Mouse (Mus musculus): ENCODE measurements around the gene Rere. TPM values are rescaled to one million over a fixed set of nuclear protein-coding genes. Genes with fewer than 3 reads are reported as not detected.
"Not testable (repeated sequence)": the region's sequence is repeated elsewhere in the genome, so short reads cannot be mapped to it uniquely, and the experiment has no call there.

Gene Rere
- total RNA-seq, 2 experiments from 2014 or later: 51.5 to 52.0 TPM

DNA sequence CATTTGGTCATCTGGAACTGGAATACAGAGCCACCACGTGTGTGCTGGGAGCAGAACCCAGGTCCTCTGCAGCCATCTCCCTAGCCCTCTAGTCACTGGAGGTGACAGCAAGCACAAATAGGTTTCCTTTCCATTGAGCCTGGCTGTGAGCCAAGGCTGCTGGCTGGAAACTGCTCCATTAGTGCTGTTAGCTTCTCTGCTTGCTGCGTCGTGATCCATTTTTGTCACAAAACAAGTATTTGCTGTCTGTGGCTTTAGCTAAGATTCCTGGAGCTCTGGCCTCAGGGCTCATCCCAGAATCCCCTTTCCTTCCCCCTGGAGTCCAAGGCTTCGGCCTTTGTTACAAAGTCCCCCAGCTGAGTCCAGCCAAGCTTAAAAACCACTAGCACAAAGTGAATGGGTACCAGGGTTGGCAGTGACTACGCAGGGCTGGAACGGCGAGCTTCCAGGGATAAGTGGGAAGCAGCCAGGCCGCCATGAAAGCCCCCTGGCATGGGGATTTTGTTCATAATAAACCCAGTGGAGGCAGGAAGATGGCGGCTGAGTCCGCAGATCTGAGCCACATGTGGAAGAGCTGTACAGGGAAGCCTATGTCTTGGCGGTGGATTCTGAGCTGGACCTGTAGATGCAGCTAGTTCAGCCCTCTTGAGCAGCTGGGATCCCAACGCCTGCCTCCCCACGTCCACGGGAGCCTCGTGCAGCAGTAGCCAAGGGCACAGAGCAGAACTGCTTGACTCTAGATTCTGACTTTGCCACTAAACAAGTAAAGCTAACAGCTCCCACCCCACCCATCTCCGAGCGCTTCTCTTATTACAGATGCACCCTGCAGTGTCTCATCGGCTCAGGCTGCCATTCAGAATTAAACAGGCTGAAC lies 30.7 kb upstream of the Rere start:
- intact Hi-C loops (cut with DNase I): no loop called here
- peak in 1 of 2 experiments; percentile 45 for DNase-seq

DNA sequence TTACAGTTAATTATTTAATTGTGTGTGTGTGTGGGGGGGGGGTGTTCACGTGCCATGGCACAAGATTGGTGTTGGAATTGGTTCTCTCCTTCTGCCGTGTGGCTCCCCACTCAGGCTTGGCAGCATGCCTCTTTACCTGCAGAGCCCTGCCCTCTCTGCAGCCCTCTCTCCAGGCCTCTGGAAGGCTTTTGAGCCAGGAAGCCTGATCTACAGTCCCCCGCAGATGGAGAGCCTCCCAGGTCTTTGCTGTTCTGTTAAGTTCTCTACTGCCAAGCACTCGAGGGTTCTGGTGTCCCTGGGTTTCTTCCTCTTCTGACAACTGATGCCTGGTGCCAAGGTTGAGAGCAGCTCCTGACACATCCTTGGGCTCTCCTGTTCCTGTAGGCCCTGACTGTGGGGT lies 27.0 kb upstream of the Rere start:
- DNase-seq: no peak
- intact Hi-C loops (cut with DNase I): no loop called here

DNA sequence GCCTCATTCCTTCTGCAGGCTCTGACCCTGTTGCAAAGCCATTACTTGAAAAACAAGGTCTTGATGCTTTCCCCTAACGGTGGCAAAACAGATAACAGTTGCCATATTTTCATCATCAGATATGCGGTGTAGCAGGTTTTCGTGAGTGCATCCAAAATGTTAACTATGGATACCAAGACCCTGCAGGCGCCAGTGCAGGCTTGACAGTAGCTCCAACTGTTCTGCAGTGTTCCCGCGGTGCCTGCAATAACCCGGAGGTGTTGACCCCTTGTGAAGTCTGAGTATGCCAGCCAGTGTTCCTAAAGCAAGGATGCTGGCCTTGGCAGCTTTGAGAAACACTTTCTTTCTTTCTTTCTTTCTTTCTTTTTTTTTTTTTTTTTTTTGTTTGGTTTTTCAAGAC lies 26.3 kb upstream of the Rere start:
- intact Hi-C loops (cut with DNase I): loop anchor here (5.0 kb wide), 2 partner anchors 37 to 372 kb away; no protein-coding TSS in a partner anchor
- no peak for DNase-seq

DNA sequence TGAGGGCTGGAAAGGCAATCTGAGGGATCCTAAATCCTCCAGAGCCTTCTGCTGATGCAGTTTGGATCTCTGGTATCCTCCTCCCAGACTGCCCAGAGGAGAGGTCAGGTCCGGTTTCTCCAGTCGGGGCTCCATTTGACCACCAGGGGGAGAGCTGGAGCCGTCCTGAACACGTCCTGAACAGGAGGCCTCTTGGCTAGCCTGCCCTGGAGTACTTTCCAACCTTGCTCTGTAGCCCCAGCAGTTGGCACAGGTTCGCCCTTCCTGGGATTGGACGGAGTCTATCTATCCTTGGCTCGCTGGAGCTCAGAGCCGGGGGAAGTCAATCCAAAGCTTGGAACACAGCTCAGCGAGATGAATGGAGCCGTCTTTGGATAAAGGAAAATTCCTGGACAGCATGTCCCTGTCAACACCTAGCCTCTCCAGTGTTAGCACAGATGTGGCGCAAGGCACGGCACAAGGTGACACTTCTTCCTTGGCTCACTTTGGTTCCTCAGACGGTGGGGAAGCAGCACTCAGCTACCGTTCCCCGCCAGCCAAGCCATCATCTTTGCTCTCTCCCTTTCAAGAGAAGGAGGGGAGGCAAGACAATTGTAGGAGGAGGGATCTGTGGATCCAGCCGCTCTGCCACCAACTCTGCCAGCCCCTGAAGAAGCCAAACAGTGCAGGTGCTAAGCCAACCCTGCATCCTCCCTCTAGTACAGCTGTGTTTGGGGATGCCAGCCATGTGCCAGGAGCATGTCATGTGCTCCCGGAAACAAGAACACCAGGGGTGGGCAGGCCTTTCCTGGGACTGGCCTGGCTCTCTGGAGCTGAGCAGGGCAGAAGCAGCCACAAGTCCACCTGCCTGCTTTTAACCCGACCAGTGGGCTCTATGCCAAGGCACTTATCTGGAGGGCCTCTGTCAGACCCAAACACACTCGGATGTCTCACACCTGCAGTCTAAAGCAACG lies 23.9 kb upstream of the Rere start:
- peak; percentile 87 to 90 for DNase-seq
- intact Hi-C loops (cut with DNase I): loop anchor here (1.0 to 5.0 kb wide), 4 partner anchors 35 to 370 kb away; no protein-coding TSS in a partner anchor

DNA sequence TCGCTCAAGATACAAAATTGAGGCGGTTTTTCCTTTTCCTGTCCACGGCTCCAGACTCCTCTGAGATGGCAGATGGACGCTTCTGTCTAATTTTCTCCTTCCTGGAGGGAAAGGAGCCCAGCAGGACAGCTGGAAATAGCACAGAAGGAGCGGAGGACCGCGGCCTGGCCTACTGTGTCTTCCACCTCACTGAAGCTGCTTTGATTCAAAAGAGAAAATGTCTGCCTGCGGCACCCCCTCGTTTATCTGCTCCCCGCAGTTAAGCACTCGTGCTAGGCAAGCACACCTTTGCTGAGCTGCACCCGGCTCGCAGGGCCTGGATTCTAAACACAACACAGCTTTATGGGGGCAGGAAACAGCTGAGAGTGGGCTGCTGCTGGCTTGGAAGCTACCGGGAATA lies 23.1 kb upstream of the Rere start:
- intact Hi-C loops (cut with DNase I): loop anchor here (5.0 kb wide), 2 partner anchors 34 to 369 kb away; no protein-coding TSS in a partner anchor

DNA sequence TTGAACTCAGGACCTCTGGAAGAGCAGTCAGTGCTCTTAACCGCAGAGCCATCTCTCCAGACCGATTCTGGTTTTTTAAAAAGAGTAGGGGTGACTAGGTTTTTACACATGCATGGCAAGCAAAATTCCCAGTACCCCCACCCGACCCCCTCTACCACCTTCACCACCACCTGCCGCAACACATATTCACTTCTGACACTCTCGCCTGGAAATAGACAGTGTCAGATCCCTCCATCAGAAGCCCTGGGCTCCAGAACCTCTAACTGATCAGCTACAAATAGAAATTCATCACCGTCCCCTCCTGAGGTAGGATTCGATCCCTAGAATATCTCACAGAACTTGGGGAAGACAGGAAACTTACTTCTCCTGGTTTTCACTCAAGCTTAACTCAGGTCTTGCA lies 21.9 kb upstream of the Rere start:
- intact Hi-C loops (cut with DNase I): loop anchor here (5.0 kb wide), 2 partner anchors 33 to 368 kb away; no protein-coding TSS in a partner anchor
- no peak for DNase-seq

More for the DNA sequence above, 23.1 kb upstream of the Rere start:
- DNase-seq: no peak

DNA sequence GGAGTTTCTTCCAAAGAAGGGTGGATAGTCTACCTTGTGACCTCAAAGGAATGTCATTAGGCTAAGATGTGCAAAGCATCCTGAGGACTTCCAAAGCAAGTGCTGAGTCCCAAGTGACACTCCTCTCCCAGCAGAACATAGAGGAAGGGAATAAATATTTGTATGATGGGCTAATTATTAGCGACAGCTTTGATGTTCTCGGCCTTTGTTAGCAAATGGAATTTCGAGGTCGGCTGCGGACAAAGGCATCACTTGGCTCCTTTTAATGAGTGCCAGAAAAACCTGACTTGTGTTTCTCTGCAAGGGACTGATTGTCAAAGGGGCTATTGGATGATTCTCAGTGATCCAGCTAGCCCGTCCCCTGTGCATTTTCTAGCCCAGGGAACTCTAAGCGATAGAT lies 21.3 kb upstream of the Rere start:
- DNase-seq: no peak
- intact Hi-C loops (cut with DNase I): no loop called here

DNA sequence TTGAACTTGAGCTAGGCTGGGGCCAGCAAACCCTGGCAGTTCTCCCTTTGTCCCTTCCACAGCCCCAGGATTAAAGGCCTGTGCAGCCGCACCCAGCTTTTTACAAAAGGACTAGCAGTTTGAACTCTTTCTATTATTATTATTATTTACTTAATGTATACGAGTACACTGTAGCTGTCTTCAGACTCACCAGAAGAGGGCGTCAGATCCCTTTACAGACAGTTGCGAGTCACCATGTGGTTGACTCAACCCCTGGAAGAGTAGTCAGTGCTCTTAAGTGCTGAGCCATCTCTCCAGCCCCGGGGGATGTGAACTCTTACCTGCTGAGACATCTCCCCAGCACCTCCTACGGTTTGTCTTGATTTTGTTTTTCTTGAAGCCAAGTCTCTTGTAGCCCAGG lies 20.7 kb upstream of the Rere start:
- no peak for DNase-seq
- intact Hi-C loops (cut with DNase I): no loop called here

DNA sequence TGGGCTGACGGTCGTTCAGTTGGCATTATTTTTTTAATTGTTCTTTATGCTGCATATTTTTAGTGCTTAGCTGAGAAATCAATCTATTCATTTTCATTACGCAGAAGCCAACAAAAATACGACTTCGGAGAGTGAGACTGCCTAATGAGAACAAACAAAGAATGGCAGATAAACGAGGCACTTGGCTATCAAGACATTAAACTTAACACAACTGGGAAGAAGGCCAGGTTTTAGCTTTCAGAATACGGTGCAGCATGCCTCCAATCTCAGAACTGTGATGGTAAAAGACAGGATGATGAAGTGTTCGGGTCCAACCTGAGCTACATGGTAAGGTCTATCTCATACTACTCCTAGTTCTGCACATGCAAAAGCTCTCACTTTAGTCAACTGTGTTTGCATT lies 19.1 kb upstream of the Rere start:
- no peak for DNase-seq
- intact Hi-C loops (cut with DNase I): no loop called here

DNA sequence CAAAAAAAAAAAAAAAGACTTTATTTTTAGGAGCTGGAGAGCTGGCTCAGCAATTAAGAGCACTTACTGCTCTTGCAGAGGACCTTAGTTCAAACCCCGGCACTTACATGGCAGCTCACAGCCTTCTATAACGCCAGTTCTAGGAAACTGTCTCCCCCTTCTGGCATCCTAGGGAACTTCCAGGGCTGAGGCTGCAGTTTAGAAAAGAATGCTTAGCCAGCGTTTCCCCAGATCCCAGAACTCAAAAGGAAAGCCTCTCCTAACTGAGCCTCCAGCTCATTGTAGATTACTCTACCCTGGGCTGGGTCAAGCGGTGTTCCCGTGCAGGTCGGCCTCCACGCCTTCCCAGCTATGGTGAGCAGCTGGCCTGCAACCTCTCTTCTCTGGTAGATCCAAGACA lies 16.5 kb upstream of the Rere start:
- DNase-seq: peak in 1 of 2 experiments; percentile 49
- intact Hi-C loops (cut with DNase I): no loop called here

DNA sequence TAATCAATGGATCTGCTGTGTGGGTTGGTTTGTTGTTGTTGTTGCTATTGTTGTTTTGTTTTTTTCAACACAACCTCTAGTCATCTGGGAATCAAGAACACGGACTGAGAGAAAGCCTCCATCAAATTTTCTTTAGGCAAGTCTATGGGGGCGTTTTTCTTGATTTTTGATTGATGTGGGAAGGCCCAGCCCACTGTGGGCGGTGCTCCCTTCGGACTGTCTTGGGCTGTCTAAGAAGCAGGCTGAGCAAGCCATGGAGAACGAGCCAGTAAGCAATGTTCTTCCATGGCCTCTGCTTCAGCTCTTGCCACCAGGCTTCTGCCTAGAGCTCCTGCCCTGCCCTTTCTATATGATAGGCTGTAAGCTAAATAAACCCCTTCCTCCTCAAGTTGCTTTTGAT lies 16.0 kb upstream of the Rere start:
- intact Hi-C loops (cut with DNase I): no loop called here
- DNase-seq: no peak

DNA sequence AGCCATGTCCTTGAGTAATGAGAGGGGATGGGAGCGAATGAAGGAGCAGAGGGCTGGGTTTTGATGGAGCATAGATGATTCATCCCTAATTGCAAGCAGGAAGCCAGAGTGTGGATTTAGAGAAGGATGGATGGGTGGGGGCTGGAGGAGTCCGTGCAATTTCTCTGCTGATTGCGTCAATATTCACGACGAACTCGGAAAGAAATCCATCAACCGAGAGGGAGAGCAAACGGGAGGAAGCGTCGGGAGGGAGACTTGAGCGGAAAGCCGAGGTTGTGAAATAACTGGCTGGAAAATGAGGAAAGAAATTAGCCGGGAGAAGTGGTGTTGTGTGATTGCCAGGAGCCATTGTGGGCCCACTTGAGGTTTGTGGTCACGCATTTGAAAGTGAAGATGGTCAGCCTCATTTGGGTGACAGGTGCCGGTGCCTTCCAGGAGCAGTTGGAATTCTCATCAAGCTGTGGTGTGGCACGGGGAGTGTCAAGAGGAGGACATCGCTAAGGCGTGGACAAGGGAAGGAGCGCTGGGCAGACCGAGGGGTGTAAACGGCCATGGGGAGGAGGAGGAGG lies 14.7 kb upstream of the Rere start:
- intact Hi-C loops (cut with DNase I): no loop called here
- DNase-seq: no peak

DNA sequence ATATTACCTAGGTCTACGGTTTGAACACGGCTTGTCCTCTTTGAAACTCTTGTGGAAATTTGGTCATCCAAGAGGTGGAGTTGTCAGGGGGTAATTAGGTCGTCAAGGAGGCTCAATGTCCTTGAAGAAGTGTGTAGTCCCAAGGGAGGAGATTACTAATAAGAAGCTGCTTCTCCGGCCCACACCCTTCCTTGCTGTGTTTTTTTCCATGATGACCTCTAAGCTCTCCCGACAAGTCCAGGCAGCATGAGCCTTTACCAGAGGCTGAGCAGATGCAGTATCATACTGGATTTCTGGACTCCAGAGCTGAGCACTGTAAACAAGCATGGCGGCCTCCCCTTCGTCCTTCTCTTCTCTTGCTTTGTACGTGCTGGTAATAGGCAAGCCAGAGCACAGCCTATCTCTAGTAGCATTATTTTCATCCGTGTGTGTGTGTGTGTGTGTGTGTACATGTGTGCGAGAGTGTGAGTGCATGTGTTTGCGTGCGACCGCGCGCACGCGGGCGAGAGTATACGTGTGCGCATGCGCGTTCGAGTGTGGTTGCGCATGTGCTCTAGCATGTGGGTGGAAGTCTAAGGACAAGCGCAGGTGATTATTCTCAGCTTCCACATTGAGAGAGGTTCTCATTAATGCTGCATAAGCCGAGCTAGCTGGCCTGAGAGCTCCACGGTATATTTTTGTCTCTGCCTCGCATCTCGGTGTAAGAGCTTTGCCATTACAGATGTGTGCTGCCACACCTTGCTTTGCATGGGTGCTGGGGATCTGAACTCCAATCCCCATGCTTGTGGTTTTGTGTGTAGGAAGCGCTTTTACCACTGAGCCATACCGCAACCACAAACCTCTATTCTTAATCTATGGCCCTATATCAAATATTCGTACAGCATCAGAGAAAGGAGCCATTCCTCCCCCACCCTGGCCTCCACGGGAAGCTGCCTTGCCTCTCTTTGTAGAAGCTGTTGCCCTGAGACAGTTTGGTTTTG lies 12.5 kb upstream of the Rere start:
- intact Hi-C loops (cut with DNase I): no loop called here
- no peak for DNase-seq

DNA sequence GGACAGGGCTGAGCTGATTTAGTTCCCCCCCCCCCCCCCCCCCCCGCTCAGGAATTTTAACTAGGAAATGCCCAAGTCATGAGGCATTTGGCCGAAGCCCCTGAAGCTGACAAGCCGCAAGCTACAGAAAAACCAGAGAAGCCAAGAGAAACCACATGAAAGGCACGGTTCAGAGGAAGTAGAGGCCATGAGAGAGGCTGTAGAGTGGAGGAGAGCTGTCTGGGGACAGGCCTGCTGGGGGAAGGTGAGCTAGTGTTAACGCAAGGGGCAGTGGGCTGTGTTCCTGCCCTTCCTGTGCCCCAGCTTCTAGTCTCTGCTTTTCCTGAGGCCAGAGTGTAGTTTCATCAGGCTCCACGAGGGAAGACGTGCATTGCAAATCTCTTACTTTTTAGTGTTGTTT lies 11.8 kb upstream of the Rere start:
- DNase-seq: no peak
- intact Hi-C loops (cut with DNase I): no loop called here

DNA sequence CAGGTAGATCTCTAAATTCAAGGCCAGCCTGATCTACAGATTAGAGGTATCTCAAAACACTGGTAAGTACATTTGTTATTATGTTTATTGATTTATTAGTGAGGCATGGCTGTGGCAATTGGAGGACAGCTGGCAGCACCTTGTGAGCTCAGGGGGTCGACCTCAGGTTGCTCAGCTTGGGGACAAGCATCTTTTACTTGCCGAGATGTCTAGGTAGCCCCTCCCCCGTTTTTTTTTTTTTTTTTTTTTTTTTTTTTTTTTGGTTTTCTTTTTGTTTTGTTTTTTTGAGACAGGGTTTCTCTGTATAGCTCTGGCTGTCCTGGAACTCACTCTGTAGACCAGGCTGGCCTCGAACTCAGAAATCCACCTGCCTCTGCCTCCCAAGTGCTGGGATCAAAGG lies 10.7 kb upstream of the Rere start:
- DNase-seq; intact Hi-C loops (cut with DNase I): not testable (repeated sequence)

DNA sequence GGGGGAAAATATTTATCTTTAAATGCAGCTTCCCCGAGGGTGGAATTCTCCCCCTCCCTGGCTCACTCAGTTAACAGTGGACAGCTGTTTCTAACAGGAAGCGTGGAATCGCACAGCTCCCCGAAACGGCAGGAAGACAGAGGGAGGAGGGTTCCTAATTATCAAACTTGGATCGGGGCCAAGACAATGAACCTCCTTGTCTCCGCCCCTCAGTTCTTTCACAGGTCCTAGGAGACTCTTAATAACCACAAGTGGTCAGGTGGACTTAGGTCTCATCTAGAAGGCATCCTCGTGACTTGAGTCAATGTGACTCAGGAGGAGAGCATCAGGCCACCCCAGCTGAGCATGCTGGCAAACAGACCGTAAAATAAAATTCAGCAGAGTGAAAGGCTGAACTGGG lies 8.7 kb upstream of the Rere start:
- intact Hi-C loops (cut with DNase I): no loop called here
- DNase-seq: peak; percentile 45 to 58

DNA sequence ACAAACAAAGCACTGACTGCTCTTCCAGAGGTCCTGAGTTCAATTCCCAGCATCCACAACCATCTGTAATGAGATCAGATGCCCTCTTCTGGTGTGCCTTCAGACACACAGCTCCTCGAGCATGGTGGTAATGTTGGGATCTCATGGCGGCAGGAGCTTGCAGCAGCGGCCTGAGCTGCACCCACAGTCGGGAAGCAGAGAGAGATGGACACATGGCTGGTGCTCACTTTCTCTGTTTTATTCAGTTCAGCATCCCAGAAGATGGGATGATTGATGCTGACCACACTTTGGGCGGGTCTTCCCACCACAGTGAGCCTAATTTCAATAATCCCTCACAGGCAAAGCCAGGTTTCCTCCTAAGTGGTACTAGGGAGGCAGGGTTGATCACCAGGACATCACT lies 5.9 kb upstream of the Rere start:
- intact Hi-C loops (cut with DNase I): no loop called here
- DNase-seq: no peak

DNA sequence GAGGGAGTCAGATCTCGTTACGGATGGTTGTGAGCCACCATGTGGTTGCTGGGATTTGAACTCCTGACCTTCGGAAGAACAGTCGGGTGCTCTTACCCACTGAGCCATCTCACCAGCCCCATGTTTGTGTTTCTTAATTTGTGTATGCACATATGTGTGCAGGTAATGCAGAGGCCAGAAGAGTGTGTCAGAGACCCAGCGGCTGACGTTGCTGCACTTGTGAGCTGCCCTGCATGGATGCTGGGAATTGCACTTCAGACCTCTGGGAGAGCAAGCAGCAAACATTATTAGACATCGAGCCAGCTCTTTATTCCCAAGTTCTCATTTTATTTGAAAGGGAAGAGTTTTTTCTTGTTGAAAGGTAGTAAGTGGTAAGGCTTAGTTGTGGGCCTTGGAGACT lies 2.1 kb upstream of the Rere start:
- DNase-seq; intact Hi-C loops (cut with DNase I): not testable (repeated sequence)

DNA sequence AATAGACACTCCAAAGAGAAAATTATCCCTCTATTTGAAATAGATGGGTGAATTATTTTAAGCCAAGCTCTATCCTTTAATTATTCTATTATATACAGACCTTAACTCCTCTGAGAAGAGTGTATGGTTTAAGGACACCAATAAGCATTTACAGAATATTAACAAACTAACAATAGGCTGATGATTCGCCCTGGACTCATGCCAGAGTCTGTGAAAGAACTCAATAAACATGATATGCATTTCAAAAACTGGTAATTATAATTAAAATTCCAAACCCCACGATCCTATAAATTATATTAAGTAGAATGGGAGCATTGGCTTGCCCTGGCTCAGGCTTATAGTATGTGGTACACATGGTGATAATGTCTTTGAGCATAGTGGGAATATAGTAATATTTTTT lies 1.4 kb upstream of the Rere start:
- no peak for DNase-seq
- intact Hi-C loops (cut with DNase I): no loop called here

DNA sequence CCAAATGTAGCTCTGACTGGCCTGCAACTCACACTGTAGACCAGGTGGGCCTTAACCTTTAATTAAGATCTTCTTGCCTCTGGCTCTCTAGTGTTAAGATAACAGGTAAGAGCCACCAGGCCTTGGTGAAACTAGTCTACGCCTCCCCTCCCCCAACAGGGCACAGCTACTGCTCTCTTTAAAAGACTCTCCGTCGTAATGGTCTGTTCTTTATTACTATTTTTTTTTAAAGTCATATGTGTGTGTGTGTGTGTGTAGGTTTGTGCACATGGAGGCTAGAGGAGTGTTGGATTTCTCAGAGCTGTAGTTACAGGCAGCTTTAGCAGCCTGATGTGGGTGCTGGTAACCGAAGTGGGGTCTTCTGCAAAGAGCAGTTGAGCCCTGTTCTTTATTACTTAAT lies 987 bp upstream of the Rere start:
- no peak for DNase-seq
- intact Hi-C loops (cut with DNase I): no loop called here
